Mouse (Mus musculus) limb, embryonic 10.5 days (tissue): ENCODE measurements at regions not wholly inside any gene's neighbourhood (a gene's known extent, or its start where the extent isn't known, plus 50 kb on each side); places are given as distances from the start of the nearest gene placed in this dataset.

Experiments
- DNase-seq: peaks from one replicate; pipeline ENCODE4 v3.0.0-alpha.2; 2017; ENCODE audit warnings: low spot score
- H3K27ac ChIP-seq: fragments of 300-500 bp; sonication (generic); 2 replicates; pipeline ENCODE4 v1.5.1; 2016; ENCODE audit warnings: mild to moderate bottlenecking
- H3K27me3 ChIP-seq: fragments of 300-500 bp; sonication (generic); 2 replicates; pipeline ENCODE4 v1.6.1; 2016; ENCODE audit warnings: low read depth, mild to moderate bottlenecking; ENCODE audit not compliant: poor library complexity, severe bottlenecking
- H3K36me3 ChIP-seq: fragments of 300-500 bp; sonication (generic); 2 replicates; pipeline ENCODE4 v1.6.1; 2016; ENCODE audit warnings: mild to moderate bottlenecking, moderate library complexity
- H3K4me1 ChIP-seq: fragments of 300-500 bp; sonication (generic); 2 replicates; pipeline ENCODE4 v1.6.1; 2016
- H3K4me3 ChIP-seq: fragments of 300-500 bp; sonication (generic); 2 replicates; pipeline ENCODE4 v1.5.1; 2016; ENCODE audit warnings: mild to moderate bottlenecking, moderate library complexity
- H3K9me3 ChIP-seq: fragments of 300-500 bp; sonication (generic); replicated peaks from 2 replicates; pipeline ENCODE4 v1.6.1; 2016; ENCODE audit warnings: mild to moderate bottlenecking
- WGBS: fragments of 180-500 bp; shearing (Covaris S2); methylation state at CpG from one replicate; pipeline ENCODE4 v1.1.7; 2016; 5-methylcytosine and 5-hydroxymethylcytosine counted together

DNA sequence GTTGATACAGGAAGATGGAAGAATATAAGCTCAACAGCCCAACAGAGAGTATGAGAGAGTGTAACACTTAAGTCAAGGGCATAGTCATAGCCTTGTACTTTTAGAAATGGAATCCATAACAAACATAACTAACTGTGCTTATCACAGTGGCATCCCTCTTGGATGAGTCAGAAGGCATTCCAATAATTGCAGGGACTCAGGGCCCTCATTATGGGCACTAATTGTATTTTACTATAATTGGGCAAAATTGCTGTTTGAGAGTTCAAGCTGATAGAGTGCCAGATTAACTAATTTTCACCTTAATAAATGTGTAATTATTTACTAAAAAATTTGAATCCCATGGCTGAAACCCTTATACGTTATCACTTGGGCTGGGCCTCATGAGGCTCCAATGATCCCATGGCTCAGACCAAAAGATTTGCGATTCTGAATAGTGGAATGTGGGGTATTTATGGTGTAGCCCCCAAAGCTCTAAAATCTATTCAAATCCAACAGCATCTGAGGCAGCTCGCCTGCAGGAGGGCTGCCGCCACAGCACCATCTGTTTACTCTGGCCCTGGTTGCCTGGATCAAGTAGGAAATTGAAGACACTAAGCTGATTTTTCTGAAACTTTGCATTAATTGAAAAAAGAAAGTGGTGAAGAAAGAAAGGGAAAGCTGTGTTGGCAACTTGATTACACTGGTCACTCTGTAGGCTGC is 456.7 kb downstream of the Elavl2 start:
- Histone ChIP-seq H3K4me1 (no peaks in the 10 kb centered on the region), H3K4me3 (no peak overlapping the region), H3K36me3 (no peaks in the 10 kb centered on the region), H3K27ac (no peak overlapping the region), H3K9me3 (no peaks in the 10 kb centered on the region), H3K27me3 (no peaks in the 10 kb centered on the region)
- DNase-seq = no peak
- 60% methylated on average over 4 of the region's 4 CpGs for WGBS

- no peak for DNase-seq
- no peaks in the 10 kb centered on the region for H3K27me3 ChIP-seq
- 93% methylated on average over 6 of the region's 6 CpGs for WGBS
Measured at GRCm38 (mm10) chr4:90917312-90918107, 483.1 kb downstream of the Elavl2 start.

DNA sequence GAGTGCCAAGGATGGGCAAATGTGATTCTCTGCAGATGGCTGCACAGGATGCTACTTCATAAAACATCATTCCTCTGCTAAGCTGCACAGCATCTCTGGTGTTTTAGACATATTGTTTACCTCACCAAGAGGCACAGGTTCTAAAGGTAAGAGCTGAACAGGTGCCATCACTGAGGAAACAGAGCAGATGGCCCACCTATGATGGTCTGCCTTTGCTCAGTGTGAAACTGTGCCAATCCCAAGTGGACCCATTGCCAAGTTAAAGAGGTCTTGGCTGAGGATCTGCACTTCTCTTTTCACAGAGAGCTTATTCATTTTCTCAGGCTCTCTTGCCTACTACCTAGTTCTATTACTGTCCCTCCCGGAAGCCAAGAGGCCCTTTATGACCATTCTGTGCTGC is 494.3 kb downstream of the Elavl2 start:
- Histone ChIP-seq H3K4me1 (no peaks in the 10 kb centered on the region), H3K4me3 (no peak overlapping the region), H3K9me3 (no peaks in the 10 kb centered on the region), H3K27ac (no peak overlapping the region), H3K36me3 (no peaks in the 10 kb centered on the region), H3K27me3 (no peaks in the 10 kb centered on the region)
- DNase-seq = no peak
- WGBS = 90% methylated on average over 1 of the region's 1 CpGs

More at GRCm38 (mm10) chr4:90917312-90918107, 483.1 kb downstream of the Elavl2 start:
- Histone ChIP-seq H3K27ac (no peak overlapping the region), H3K4me3 (no peak overlapping the region), H3K9me3 (no peaks in the 10 kb centered on the region), H3K4me1 (no peaks in the 10 kb centered on the region), H3K36me3 (no peaks in the 10 kb centered on the region)

DNA sequence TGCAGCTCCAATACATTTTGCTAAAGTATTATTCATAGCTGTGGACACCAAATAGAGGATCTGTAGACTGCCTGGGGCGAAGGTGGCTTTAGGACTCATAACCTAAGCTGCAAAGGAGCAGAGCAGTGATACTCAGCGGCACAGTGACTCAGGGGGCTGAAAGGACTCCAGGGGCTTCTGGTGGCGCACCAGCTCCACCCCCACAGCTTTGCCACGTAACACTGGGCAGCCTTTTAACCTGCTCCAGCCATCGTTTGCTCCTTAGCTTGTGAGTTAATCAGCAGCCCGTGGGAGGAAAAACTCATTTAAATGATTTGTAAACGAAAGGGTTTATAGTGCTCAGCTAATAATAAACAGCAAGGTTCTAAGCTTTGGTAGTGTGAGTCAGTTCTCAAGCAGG is 532.4 kb downstream of the Elavl2 start:
- no peak for DNase-seq
- H3K4me3 ChIP-seq = no peak overlapping the region
- no peaks in the 10 kb centered on the region for H3K4me1 ChIP-seq
- H3K27ac ChIP-seq = no peak overlapping the region
- no peaks in the 10 kb centered on the region for H3K9me3 ChIP-seq
- H3K36me3 ChIP-seq = no peaks in the 10 kb centered on the region
- H3K27me3 ChIP-seq = no peaks in the 10 kb centered on the region
- WGBS = 50% methylated on average over 7 of the region's 7 CpGs

DNA sequence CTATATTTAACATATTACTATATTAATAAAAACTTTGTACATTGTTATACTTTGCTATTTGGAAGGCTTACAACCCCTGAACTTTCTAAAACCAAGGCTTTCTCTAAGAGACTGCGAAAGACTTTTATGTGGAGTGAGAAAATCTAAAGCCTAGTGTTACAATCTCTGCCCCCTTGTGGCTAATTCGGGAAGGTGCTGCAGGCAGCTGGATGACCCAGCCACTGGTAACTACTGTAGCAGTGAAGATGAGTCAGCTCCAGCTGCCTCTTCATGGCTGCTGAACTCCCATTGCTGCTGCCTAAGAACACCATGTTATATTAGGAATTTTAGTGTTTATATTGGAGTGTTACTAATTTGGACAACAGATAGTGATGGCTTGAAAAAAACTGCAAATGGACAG is 539.7 kb downstream of the Elavl2 start:
- peak; percentile 32 for DNase-seq
- no peak overlapping the region for H3K27ac ChIP-seq
- no peak overlapping the region for H3K4me3 ChIP-seq
- H3K4me1 ChIP-seq = no peaks in the 10 kb centered on the region
- WGBS = 42% methylated on average over 2 of the region's 2 CpGs
- no peaks in the 10 kb centered on the region for H3K36me3 ChIP-seq
- H3K9me3 ChIP-seq = no peaks in the 10 kb centered on the region
- H3K27me3 ChIP-seq = no peaks in the 10 kb centered on the region

- Histone ChIP-seq H3K27me3 (no peaks in the 10 kb centered on the region), H3K27ac (no peak overlapping the region), H3K9me3 (no peaks in the 10 kb centered on the region), H3K4me3 (no peak overlapping the region), H3K36me3 (no peaks in the 10 kb centered on the region), H3K4me1 (no peaks in the 10 kb centered on the region)
- 78% methylated on average over 3 of the region's 3 CpGs for WGBS
- DNase-seq = no peak
Measured at GRCm38 (mm10) chr4:90839804-90840203, 560.8 kb downstream of the Elavl2 start.

GRCm38 (mm10) chr4:90799078-90799477 is 580.5 kb downstream of the Zfp352 start:
- Histone ChIP-seq H3K4me1 (no peaks in the 10 kb centered on the region), H3K36me3 (no peaks in the 10 kb centered on the region), H3K27me3 (no peaks in the 10 kb centered on the region), H3K4me3 (no peak overlapping the region), H3K9me3 (no peaks in the 10 kb centered on the region), H3K27ac (no peak overlapping the region)
- WGBS = 87% methylated on average over 1 of the region's 1 CpGs
- no peak for DNase-seq

GRCm38 (mm10) chr4:90798637-90799036 is 580.0 kb downstream of the Zfp352 start:
- no peaks in the 10 kb centered on the region for H3K27me3 ChIP-seq
- no peaks in the 10 kb centered on the region for H3K36me3 ChIP-seq
- no peak for DNase-seq
- no peaks in the 10 kb centered on the region for H3K9me3 ChIP-seq
- H3K4me1 ChIP-seq = no peaks in the 10 kb centered on the region
- 85% methylated on average over 3 of the region's 3 CpGs for WGBS
- H3K4me3 ChIP-seq = no peak overlapping the region
- no peak overlapping the region for H3K27ac ChIP-seq

DNA sequence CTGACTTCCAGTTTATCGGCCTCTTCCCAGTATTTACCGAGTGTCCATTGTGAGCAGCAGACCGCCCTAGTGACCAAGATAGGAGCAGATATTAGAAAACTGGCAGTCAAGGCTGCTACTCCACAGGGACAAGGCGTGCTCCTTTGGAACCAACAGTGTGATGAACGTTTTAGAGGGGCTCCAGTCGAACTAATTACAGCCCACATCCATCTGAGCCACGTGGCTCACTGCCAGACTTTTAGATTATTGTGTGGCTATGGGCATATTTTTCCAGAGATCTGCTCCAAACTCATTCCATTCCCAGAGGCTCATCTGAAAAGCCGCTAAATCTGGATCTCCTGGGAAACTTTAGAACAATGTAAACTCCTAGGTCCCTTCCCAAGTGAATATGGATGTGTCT is 578.9 kb downstream of the Zfp352 start:
- Histone ChIP-seq H3K27ac (no peak overlapping the region), H3K9me3 (no peaks in the 10 kb centered on the region), H3K27me3 (no peaks in the 10 kb centered on the region), H3K4me1 (no peaks in the 10 kb centered on the region), H3K36me3 (no peaks in the 10 kb centered on the region), H3K4me3 (no peak overlapping the region)
- DNase-seq = no peak
- 79% methylated on average over 8 of the region's 8 CpGs for WGBS
